Mouse (Mus musculus): Measurements from ENCODE around the gene Tmem9.

Gene Tmem9

DNA sequence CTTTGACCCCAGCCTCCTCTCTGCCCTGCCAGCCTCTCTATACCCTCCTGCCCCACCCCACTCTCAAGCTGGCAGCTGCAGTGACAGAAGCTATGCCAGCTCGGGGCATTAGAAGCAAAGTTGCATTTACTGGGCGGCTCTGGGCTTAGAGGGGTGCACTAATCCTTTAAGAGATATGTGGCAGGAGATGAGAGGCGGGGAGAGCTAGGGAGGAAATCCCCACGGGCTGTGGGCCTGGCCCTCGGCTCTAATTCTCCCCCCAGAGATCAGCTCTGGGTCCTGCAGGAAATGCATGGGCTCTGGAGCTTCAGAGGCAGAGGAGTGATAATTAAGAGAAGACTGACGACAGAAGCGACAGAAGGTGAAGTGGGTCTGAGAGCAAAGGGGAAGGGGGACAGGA is 25.0 kb downstream of the Tmem9 start:
- no peak for DNase-seq

DNA sequence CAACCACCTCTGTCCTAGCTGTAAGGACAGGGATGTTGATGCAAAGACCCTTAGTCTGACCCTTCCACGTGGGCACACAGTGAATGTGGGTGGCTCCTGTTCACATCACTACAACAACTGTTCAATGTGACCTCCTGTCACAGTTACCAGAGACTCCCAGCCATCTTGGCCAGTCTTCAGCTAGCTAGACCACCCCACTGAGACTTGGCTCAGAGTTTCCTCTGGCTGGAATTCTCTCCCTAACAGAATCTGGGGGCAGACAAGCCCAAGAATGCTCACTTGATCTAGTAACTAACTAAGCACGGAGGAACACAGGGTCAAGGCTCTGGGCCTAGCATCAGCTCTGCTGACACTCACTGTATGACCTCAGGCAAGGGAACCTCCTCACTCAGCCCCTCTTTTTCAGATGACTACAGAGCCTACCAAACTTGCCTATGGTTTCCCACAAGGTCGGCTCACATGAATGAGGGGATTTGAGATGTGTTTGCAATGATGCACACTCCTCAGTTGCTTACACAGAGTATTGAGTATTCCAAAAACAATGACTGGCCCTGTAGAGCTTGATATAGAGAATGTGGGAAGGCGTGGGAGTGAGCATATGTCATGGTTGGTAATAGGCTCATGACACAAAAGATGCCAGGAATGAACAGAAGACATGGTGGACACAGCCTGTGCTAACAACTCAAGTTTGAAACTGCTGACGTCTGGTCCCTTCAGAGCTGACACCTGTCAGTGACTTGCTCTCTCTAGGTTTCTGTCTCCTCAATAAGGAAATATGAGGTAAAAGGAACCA is 31.0 kb downstream of the Tmem9 start:
- DNase-seq: no peak

DNA sequence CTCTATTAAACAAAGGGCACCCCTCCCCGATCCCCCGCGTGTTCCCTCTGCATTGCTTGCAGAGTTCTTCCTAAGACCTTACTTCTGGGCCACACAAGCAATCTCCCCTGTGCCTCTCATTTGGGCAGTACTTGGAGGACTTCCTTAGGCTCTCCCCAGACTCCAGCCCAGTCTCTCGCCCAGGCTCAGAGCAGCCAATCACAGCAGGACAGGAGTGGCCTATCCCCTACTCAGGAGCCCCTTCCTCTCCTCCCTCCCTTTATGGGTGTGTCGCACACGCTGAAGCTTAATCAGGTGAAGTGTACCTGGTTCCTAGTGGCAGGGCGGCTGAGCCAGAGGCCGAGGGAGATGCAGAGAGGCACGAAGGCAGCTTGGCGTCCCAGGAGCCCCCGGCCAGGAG is 32.5 kb downstream of the Tmem9 start:
- DNase-seq: no peak

DNA sequence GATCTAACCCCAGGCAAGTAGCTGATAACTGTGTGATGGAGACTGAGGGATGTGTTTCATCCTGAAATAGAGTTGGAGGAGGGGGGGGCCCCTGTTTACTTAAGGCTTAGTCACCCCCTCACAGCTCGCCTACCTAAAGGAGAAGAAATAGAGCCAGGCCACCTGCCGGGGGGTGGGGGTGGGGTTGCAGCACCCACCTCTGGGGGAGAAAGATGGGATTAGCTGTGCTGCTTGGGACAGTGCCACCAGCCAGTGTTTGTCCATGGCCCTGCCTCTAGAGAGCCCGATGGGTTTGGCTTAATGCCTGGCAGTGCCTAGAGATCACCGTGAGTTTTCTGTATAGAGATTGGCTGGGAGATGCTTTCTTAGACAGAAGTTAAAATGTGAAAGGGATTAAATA is 32.9 kb downstream of the Tmem9 start:
- no peak for DNase-seq

DNA sequence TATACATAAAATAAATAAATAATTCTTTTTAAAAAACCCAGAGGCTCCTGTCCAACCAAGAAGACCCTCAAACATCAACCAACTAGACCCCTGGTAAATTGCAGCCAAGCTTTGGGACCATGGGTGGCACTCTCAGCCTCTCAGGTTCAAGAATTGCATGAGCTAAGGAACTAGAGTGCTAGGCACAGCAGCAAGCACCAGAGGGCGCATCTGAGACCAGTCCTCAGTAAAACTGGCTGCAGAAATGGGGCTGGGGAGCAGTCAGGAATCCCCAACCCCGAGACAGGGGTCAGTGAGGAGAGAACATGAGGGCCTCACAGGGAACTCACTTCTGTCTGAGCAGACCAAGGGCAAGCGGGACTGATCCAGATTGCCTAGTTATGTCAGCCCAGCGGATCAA is 37.8 kb downstream of the Tmem9 start:
- DNase-seq: peak; percentile 19

DNA sequence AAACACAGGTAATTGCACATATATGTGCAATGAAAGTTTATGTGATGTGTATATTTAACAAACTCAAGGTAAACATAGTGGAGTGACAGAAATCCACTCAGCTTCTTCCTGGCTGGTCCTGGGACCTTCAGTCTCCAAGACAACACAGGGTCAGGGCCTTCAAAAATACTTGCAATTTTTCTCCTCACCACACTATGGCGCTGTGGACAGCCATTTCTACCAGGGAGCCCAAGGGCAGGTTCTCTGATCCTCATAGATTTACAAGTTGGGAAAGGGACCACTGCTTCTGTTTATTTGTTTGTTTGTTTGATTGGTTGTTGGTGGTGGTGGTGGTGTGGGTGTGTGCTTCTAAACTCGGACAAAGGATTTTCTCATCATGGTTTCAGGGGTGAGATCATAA is 39.5 kb downstream of the Tmem9 start:
- no peak for DNase-seq

DNA sequence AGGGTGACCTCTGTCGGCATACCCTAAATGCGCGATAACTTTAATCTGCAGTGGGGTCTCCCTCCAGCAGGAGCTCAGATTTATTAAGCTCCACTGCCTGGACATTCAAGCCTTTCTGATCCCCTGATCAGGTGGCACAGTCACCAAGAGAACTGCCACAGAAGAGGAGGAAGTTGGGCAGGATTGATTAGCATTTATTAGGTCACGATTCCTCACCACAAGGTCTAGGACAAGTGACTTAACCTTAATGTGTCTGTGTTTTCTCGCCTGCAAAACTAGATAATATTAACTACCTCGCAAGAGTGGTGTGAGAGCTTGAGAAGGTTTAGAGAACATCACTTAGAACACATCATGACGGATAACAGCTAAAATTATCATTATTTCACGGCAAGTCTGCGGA is 39.9 kb downstream of the Tmem9 start:
- no peak for DNase-seq

DNA sequence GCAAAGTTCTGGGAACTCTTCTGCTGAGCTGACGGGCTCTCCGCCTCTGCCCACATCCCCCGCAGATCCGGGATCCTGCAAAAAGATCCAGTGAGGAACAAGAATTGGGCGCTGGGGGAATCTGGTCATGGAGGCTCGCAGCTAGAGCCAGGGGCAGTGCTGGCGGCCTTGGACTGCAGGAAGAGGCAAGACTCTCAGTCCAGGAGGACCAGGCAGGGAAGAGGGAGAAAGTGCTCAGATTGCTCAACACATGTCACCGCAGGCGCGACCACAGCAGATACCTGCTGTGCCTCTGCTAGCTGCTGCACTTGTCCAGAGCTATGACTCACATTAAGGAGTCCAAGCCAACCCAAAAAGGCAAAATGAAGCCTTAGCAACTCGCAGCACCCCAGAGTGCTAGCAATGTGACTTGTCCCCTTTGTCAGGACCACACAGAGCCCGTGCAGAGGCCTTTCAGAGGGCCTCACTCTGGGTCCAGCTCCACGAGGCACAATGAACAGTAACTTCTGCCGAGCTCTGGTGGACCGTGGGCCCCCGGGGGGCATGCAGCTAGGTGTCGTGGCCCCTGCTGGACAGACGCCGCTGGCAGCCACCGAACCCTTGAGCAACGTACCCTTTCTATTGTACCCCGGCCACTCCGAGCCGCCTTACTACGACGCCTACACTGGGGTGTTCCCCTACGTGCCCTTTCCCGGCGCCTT is 42.5 kb downstream of the Tmem9 start, which contains the start of gene Ascl5:
TSS of gene Ascl5 (plus strand) at position 493 of the 701 bp plus-strand sequence.
- DNase-seq: no peak

DNA sequence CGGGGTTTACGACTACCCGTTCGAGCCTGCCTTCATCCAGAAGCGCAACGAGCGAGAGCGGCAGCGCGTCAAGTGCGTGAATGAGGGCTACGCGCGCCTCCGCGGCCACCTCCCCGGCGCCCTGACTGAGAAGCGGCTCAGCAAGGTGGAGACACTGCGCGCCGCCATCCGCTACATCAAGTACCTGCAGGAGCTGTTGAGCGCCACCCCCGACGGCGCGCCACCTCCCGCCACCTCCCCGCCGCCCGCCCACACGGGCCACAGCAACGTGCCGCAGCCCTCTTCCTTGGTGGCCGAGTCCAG is 43.0 kb downstream of the Tmem9 start:
- DNase-seq: no peak

DNA sequence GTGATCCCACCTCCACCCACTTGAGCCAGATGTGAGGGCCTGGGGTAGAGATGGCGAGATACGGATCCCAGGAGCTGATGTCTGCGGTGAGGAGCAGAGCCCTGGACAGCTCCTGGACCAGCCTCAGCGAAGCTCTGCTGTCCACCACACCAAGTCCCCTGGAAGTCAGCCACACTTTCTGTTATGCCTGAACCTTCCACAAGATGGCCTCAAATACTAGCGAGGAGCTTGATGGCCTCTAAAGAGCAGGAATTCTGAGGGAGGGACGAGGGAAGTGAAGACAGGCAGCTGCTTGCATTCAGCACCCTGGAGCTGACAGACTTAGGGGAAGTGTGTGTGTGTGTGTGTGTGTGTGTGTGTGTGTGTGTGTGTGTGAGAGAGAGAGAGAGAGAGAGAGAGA is 43.5 kb downstream of the Tmem9 start:
- DNase-seq: peak; percentile 64

DNA sequence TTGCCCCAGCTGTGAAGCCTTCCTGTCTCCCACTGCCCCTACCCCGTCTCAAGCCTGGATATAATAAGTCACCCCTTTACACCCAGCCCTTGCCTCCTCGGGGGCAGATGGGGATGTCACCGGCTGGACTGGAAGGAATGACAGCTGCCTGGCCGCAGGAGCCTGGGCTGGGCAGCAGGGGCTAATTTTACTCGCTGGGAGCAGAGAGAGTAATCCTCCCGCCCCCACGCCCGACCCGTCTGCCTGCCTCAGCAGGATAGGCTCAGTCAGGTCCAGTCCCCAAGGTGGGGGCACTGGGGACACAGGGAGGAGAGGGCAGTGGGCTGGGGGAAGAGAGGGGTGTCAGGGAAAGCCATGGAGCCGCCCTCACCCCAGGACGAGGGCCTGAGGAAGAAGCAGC is 44.6 kb downstream of the Tmem9 start, which contains the start of gene Cacna1s:
TSS of gene Cacna1s (plus strand) at position 204 of the 400 bp plus-strand sequence.
- no peak for DNase-seq

DNA sequence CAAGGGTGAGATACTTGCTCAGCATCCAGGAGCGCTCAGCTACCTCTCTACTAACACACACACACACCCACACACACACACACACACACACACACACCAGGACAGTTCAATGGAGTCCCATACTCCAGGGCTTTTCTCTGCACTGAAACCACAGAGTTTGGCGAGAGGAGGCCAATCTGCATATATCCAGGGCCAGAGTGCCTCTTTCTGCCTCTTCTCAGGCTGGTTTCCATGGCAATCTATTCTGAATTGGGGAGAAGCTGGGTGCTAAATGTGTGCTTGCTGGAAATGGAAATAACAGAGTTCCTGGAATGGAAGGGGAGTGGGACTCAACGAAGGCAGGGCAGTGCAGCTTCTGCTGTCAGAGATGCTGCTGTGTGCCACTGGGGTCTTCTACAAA is 47.8 kb downstream of the Tmem9 start:
- no peak for DNase-seq

DNA sequence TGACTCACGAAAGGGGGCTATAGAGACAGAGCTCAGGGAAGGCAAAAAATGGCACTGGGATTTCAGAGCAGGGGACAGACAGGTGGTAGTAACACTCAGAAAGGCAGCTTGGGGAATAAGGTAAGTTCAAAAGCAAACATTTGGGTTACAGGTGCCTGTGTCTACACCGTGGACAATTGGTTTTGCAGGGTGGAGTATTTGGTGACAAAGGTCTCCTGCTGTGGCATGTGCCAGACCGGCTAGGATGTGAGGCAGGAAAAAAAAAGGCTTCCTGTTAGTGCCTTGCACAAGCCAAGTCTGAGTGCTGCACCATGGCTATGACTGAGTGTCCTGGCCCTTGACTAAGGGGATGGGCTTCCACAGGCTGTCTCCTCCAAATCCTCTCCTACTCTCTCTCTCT is 50.6 kb downstream of the Tmem9 start:
- no peak for DNase-seq

DNA sequence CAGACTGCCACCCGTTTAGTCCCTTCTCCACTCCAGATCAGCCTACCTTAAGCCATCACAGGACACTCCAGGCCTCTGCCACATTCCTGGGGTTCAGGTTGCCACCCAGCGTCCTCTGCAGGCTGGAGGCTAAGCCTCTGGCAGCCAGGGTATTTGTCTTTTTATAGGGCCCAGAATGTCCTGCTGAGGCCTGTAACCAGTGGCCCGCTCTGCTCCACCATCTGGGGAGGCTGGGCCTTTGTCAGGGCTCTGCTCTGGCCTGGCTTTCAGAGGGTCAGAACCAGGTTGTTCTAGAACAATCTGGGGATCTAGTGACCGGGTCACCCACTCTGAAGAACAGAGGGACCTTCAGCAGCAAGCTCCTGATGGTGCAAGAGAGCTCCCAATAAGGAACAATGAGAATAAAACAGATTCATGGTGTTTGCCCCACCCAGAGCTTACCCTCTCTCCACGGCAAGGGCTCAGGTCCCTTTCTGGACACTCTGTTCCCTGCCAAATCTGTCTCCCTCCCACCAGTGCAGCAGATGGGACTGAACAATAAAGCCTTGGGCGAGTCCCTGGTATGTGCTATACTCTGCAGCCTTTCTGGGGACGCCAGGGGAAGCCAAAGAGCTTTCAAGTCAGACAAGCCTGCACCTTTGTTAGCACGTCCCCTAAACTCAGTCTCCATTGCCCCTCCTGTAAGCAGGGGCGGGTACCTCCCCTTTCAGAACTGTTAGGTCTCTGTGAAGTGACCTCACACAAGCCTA is 53.3 kb downstream of the Tmem9 start:
- peak; percentile 19 for DNase-seq

DNA sequence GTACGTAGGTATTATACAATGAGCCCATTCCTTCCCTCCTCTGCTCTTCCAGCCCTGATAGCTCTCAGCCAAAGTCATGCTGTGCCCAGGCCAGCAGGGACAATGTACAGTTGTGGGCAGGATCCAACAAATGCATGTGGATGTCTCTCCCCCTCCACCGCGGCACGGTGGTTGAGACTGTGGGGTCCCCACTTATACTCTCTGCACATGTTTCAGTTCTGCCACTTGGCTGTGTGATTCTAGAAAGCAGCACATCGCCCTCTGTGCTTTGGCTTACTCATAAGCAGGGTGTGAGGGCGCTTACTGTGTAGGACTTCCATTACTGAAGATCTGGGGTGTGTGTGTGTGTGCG is 53.8 kb downstream of the Tmem9 start:
- no peak for DNase-seq

DNA sequence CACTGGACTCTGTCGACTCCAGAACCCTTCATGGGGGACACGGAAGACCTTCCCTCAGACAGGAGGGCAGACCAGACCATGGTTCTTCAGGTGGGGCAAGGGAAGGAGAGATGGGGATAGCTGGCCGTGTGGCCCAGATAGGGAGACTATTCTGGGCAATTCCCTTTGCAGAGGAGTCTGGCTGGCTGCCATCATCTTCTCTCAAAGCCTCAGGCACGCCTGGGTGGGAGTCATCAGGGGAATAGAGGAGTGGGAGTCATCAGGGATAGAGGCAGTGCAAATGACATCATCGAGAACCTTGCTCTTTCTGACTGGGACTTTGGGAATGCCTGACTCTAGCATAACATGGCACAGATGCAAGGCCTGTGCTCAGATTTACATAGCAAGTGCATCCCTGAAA is 56.0 kb downstream of the Tmem9 start:
- no peak for DNase-seq

DNA sequence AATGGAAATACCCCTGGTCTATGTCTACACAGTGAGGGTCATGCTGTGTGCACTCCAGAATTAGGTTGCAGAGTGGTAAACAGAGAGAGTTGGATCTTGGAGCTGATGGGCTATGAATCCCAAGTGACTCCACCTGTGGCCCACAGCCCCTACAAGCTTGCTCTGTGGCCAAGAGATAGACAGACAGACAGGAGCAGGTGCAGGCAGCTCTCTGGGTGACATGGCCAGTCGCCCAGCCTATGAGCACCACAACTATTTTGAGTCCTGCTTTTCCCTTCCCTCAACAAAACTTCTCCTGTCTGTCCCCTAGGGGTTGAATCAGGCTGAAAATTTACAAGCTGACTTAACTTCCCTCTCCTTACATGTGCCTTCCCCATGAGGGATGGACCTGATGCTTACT is 58.7 kb downstream of the Tmem9 start:
- no peak for DNase-seq

DNA sequence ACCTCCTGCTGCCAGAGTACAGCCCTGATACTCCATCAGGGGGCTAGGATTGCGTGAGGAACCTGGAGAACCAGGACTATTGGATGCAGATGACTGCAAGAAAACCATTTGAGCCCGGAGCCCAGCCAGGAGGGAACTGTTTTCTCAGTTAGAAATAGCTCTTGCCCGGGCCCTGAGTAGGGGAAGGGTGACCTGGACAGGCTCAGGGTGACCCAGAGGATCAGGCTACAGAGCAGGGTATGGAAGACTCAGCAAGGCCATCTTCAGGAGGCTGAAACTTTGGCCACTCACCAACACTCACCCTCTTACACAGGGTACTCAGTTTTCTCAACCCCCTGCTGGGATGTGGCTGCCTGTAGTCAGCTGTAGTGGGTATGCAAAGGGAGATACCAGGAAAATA is 59.6 kb downstream of the Tmem9 start:
- DNase-seq: no peak

DNA sequence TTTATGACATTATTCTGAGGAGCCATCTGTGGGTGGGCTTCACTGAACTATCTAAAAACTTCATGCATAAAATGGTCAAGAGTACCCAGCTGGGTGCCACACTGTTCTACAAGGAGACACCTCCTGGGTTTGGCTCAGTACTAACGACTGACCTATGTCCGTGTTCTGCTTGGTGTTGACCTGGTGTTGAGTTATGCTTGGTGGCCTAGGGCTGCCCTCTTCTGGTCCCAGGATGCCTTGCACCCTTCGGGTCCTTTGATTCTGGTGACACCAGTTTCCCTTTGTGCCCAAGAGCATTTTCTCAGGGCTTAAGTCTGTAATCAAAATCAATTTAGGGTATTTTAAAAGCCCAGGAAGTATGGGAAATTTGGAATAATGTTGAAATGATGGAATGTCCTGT is 68.1 kb downstream of the Tmem9 start:
- DNase-seq: peak; percentile 36

DNA sequence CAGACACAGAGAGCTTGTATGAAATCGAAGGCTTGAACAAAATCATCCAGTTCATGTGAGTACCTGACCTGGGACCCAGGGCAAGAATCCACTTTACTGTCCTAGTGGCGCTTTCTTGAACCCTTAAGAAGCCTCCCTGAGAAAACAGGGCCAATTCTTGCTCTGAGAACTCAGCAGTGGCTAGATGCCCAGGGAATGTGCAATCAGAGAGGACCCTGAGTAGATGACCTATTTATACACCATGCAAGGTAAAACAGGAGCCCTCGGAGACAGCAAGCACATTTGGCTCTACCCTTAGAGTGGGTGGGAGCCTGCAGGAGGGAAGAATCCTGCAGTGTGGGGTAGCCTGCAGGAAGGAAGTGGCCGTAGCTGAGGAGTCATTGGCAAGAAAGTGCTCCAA is 69.7 kb downstream of the Tmem9 start:
- DNase-seq: no peak

DNA sequence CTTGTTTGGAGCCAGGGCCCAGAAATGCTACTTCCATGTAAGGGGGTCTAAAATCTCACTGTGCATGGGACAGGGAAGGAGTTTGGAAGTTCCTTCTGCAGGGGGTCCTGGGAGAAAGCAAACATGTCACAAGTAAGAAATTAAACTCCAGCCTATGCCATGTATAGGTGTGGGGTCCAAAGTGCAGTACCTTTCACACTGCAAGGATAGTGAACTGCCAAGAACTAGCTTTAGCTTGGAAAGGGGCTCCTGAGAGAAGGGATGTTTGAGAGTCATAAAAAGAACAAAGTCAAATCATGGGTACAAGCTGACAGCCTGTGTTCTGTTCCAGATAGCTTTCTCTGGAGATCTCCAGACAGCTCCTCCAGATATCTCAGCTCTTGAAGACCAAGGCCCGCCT is 73.2 kb downstream of the Tmem9 start:
- no peak for DNase-seq
